Mouse (Mus musculus) Patski (cell line): ENCODE measurements around the gene 2700097O09Rik. TPM values are rescaled to one million over a fixed set of nuclear protein-coding genes. Genes with fewer than 3 reads are reported as not detected.
"Not testable (repeated sequence)": the region's sequence is repeated elsewhere in the genome, so short reads cannot be mapped to it uniquely, and the experiment has no call there.

ENCODE experiments used
- ATAC-seq: fragments of 100-300 bp; one replicate; pipeline ENCODE4 v1.8.0; 2021
- CTCF ChIA-PET: fragments of 350-600 bp; sonication (Branson Sonifier 250); formaldehyde crosslinking; loops from one replicate; lab custom pipeline; 2022; ENCODE audit warnings: inconsistent platforms; lab: Charles Lee
- POLR2A ChIA-PET: fragments of 350-600 bp; sonication (Branson Sonifier 250); formaldehyde crosslinking; loops from one replicate; lab custom pipeline; 2022; ENCODE audit warnings: antibody characterized with exemption, inconsistent platforms; lab: Charles Lee
- DNase-seq: peaks from one replicate; pipeline ENCODE4 v3.0.0-alpha.2; 2011; ENCODE audit warnings: low read depth, low spot score
- H3K27me3 ChIP-seq: fragments of 371-371 bp; one replicate; pipeline ENCODE4 v1.5.1; 2021
- CTCF ChIP-seq: fragments of 100-300 bp; IDR thresholded peaks from one replicate; pipeline ENCODE4 v1.5.1; 2021
- in situ Hi-C: fragments of 300-500 bp; cut with MboI; formaldehyde crosslinking; loops from 3 replicates; pipeline ENCODE4 v1.11.1; 2018; ENCODE audit warnings: low pct_unique_long_range_greater_than_20kb, mixed read lengths
- polyA plus RNA-seq: library from polyadenylated mRNA; unstranded; gene quantifications from one replicate; pipeline ENCODE4 v1.2.3, GENCODE M21; 2021

2700097O09Rik gene
- 14.3 TPM for polyA plus RNA-seq

GRCm38 (mm10) chr12:55079726-55080600, at the start of gene 2700097O09Rik, which contains the start of gene Srp54a:
Gene 2700097O09Rik (minus strand): TSS chr12:55080110.
Gene Srp54a (plus strand): TSS chr12:55080262.
- H3K27me3 ChIP-seq, POLR2A ChIA-PET, CTCF ChIA-PET, in situ Hi-C loops: not testable (repeated sequence)
- DNase-seq (peak; percentile 42), ATAC-seq (peak; percentile 94)

GRCm38 (mm10) chr12:55124731-55125130, 44.8 kb upstream of the 2700097O09Rik start:
- peak; percentile 31 for ATAC-seq
- in situ Hi-C loops, result not testable (repeated sequence)

GRCm38 (mm10) chr12:55124242-55124641, 44.3 kb upstream of the 2700097O09Rik start, which contains the start of gene Fam177a:
Gene Fam177a (plus strand): TSS chr12:55124469.
- DNase-seq, POLR2A ChIA-PET, H3K27me3 ChIP-seq, in situ Hi-C loops, CTCF ChIA-PET: not testable (repeated sequence)
- peak; percentile 96 for ATAC-seq

More at GRCm38 (mm10) chr12:55124731-55125130, 44.8 kb upstream of the 2700097O09Rik start:
- DNase-seq, CTCF ChIA-PET, POLR2A ChIA-PET, H3K27me3 ChIP-seq: not testable (repeated sequence)

- POLR2A ChIA-PET, DNase-seq, ATAC-seq, in situ Hi-C loops, CTCF ChIA-PET, H3K27me3 ChIP-seq: not testable (repeated sequence)
Observed at GRCm38 (mm10) chr12:55112616-55113015, 32.7 kb upstream of the 2700097O09Rik start.

- POLR2A ChIA-PET, CTCF ChIA-PET: not testable (repeated sequence)
Observed at GRCm38 (mm10) chr12:55092127-55092526, 12.2 kb upstream of the 2700097O09Rik start.

GRCm38 (mm10) chr12:55080601-55080942, 662 bp upstream of the 2700097O09Rik start:
- peak; percentile 45 for ATAC-seq
- in situ Hi-C loops, H3K27me3 ChIP-seq, POLR2A ChIA-PET, CTCF ChIA-PET, DNase-seq: not testable (repeated sequence)

More at GRCm38 (mm10) chr12:55092127-55092526, 12.2 kb upstream of the 2700097O09Rik start:
- ATAC-seq, H3K27me3 ChIP-seq, in situ Hi-C loops, DNase-seq: not testable (repeated sequence)

GRCm38 (mm10) chr12:55078706-55079105, 1.2 kb downstream of the 2700097O09Rik start:
- H3K27me3 ChIP-seq, POLR2A ChIA-PET, DNase-seq, in situ Hi-C loops, CTCF ChIA-PET, ATAC-seq: not testable (repeated sequence)
- TF ChIP-seq CTCF, result peak; percentile 44

DNA sequence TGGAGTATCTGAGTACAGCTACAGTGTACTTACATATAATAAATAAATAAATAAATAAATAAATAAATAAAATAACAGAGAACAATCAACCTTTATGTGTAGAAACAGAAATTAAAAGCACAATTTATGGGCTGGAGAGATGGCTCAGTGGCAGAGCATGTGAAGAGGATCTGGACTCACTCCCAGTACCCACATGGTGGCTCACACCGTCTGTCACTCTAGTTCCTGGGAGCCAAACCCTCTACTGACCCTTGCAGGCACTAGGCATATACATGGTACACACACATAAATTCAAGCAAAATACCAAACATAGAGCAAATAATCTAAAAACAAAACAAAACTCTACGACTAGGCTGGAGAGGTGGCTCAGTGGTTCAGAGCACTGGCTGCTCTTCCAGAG, 4.6 kb downstream of the 2700097O09Rik start:
- no peaks in the 10 kb centered on the region for H3K27me3 ChIP-seq
- no peak for ATAC-seq
- POLR2A ChIA-PET, result no interaction called here
- peak; percentile 1 for TF ChIP-seq CTCF
- DNase-seq, result no peak
- CTCF ChIA-PET, result no interaction called here
- in situ Hi-C loops, result no loop called here

DNA sequence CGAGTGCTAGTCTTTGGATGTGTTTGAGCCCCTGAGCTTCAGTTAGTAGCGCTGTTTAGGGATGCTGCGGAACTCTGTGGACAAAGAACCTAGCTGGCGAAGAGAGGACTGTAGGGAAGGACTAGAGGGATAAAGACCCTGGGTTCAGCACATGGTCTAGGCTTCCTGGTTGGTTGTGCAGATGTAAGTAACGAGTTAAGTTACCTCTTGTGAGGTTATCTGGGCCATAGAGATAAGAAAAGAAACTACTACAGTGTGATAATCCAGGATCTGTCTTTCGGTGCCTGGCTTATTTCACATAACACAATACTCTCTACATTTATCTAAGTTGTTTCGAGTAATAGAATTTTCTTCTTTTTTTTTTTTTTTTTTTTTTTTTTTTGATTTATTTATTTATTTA, 6.2 kb downstream of the 2700097O09Rik start:
- no peak for DNase-seq
- CTCF ChIA-PET, result no interaction called here
- ATAC-seq, result no peak
- TF ChIP-seq CTCF, result no peak
- in situ Hi-C loops, result no loop called here
- no peaks in the 10 kb centered on the region for H3K27me3 ChIP-seq
- POLR2A ChIA-PET, result no interaction called here

GRCm38 (mm10) chr12:55072495-55072894, 7.4 kb downstream of the 2700097O09Rik start:
- DNase-seq (no peak), ATAC-seq (no peak)
- ChIA-PET CTCF (no interaction called here), POLR2A (no interaction called here)
- no peak for TF ChIP-seq CTCF
- in situ Hi-C loops, result no loop called here
- no peaks in the 10 kb centered on the region for H3K27me3 ChIP-seq

- ChIA-PET POLR2A (no interaction called here), CTCF (no interaction called here)
- ATAC-seq (no peak), DNase-seq (no peak)
- no peaks in the 10 kb centered on the region for H3K27me3 ChIP-seq
- in situ Hi-C loops, result no loop called here
- no peak for TF ChIP-seq CTCF
Observed at GRCm38 (mm10) chr12:55062141-55062540, 17.8 kb downstream of the 2700097O09Rik start.
